Mouse (Mus musculus) layer of hippocampus, adult 9-11 months (tissue): ENCODE measurements at regions not wholly inside any gene's neighbourhood (a gene's known extent, or its start where the extent isn't known, plus 50 kb on each side); places are given as distances from the start of the nearest gene placed in this dataset.

Source experiments
- DNase-seq: peaks from one replicate; pipeline ENCODE4 v3.0.0; 2022

DNA sequence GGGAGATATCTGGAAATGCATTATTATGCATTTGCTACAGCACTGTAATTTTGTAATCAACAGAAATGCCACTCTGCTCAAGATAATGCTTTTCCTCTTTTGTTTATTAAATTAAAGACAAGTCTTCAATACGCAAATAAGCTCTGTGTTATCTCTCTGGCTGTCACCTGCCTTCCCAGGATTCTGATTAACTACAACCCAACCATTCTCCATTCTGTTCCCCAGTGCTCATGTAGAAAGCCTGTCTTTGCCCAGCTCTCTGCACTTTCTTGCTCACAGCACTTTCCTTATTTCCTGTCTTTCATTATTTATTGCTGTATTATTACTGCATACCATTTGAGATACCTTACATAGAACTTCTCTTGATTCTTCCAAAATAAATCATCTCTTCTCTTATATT is 525.6 kb downstream of the Cd109 start:
- no peak for DNase-seq

DNA sequence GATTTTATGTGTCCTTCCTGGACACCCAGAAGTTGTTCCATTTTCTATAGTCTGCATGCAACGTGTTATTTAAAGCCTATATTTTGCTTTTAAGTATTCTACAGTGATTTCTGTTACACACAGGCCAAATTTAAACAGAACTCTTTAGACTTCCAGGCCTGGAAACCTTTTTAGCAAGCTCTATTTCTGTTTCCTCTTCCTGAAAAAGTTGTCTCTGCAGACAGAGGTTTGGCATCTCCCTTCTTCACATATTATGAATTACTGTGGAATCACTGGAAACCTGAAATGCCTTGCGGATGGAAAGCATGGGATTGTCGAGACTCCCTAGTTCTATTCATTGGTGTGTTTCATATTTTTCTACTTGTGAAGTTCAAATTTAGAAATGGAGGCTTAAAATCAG is 530.7 kb downstream of the Cd109 start:
- DNase-seq: no peak

DNA sequence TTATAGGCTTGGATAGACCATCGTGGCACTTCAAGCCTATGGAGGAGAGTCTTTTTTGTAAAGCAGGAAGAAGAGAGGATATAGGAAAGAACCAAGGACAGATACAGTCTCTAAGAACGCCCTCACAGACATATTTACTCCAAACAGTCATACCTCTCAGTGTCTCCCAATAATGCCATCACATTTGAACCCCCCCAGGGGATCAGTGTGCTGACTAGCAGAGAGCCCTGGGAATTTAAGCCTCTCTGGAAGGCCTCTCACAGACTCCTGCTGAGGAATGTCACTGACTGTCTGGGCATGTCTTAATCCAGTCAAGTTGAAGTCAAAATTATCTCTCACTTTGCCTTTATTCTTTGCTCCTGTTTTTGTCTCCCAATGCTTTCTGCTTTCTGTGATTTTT is 550.2 kb downstream of the Cd109 start:
- no peak for DNase-seq

DNA sequence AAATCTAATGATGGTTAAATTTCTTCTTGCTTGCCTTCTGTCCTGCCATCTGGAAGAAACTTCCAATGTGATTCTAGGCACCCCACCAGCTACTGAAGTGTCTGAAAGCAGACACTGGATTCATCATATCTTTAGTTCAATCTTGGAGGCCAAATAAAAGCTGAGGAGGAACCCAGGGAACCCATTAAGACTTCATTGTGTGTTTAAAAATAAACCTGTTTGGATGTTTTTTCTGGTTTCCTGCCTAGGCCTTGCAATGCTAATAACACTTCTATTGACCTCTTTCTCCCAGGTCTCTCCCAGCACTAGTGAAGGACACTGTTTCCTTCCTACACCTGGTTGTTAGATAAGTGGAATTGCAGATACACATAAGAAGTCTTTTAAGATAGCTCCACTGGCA is 545.6 kb downstream of the Col12a1 start:
- no peak for DNase-seq

DNA sequence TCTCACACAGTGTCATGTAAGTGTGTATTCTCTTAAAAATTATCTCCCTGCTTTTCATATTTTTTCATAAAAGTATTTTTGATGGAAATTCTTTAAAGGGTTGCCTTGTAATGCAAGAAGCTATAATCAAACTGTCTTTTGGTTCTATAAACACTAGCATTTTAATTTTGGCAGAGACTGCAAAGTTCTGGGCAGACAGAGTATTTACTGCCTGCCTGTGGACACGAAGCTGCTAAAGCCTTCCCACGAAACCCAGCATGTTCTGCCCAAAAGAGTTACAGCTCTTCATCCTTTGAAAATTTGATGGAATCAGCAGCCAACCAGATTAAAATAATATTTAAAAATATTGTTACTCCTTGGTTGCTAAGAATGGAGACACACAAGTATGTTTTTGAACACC is 538.7 kb downstream of the Col12a1 start:
- no peak for DNase-seq

DNA sequence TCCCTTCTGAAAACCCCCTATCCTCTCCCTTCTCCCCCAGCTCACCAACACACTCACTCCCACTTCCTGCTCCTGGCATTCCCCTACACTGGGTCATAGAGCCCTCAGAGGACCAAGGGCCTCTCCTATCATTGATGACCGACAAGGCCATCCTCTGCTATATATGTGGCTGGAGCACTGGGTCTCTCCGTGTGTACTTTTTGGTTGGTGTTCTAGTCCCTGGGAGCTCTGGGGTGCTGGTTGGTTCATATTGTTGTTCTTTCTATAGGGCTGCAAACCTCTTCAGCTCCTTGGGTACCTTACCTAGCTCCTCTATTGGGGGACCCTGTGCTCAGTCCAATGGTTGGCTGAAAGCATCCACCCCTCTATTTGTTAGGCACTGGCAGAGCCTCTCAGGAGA is 523.2 kb downstream of the Col12a1 start:
- DNase-seq: no peak

DNA sequence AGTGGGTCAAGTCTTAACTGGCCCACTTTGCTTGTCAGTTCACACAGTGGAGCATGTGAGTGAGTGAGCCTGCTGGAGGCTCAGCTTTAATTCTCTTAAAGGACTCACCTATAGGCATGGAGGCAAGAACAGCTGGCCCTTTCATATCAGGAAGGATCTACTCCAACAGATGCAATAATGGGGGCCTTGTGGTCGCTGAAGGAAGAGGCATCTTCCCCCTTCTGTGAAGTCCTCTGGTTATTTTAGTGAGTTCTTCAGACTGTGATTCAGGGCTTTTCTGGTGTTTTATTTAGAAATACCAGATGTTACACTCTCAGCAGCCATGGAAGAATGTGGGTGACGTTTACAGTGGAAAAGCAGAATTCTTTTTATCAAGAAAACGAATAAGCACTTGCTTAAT is 516.9 kb downstream of the Col12a1 start:
- no peak for DNase-seq

DNA sequence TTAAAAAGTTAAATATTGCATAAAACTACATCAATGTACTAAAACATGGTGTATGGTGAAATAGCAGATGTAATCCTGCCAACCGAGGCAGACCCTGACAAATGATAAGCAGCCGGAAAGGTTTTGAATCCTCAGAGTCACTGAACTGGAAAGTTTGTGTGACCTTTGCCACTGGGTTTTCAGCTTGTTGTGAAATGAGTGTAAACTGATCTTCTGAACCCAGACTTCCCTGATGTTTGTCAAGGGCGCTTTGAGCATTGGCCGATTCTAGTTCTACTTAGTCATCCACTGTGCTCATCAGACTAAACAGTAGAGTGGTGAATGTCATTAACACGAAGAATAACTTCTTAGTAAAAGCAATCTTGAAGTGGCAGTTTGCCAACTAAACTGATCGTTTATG is 505.3 kb downstream of the Col12a1 start:
- DNase-seq: no peak

DNA sequence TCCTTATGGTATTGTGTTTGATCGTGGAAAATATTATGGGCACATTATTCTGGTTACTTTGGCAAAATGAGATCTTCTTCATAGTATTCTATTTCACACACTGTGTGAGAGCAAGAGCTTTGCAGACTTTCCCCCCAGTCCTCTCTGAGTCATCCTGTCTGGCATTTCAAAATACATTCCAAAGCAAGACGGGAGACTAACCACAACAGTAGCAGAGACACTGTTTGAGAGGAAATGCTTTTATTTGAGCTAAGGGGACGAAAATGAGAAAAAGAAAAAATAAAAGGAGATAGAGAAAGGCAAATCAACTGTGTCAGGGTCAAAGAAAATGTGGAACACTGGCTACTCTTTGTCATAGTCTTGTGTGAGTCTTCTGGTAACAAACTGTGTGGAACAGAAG is 502.6 kb downstream of the Col12a1 start:
- peak; percentile 2 for DNase-seq

DNA sequence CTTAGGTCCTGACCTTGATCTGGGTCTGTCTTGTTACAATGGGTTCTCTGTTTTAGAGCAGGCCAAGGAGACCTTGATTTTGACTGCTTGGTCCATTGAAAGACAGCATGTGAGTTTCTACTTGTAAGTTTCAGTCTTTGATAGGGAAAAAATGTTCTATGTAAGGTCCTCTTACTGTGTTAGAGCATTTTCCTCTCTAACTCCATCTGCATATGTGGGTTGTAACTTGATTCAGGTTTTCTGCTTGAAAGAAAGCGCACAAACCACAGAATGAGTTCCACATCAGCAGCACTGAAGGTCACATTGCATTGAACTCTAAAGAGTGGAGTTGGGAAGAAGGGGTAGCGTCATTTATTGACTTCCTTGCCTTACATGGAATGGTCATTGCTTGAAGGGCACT is 502.2 kb downstream of the Col12a1 start:
- no peak for DNase-seq

DNA sequence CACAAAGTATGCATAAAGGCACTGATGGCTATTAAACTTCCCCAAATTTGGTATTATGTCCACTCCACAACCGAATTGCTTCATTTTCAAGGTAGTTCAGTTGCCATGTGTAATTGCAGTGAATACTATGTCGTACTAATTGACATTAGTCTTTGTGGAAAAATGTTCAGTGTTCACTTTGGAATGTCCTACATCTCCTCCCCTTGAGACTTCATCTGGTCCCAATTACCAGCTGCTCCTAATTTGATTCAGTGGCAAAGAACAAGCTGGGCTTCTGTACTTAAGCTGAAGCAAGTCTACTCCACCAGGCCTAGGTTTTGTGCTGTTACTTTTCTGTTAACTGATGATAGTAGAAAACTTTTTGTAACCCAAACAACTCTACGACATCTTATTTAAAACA is 485.6 kb downstream of the Col12a1 start:
- DNase-seq: no peak

DNA sequence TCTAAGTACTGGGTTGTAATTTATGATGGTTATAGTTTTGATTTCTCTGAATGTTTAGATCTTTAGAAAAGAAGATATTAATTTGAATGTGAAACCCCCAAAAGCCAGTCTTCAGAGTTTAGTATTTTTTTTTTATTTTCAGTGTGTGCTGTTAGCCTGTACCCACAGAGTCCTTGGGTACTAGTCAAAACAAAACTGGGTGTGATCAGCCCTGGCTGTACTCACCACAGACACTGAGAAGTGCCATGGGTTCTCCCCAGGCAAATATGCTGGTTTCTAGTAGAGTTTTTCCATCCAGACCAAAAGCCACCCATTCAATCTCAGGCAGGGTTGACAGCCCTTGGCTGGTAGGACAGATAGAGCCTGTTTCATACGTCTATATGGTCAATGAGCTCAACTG is 484.9 kb downstream of the Col12a1 start:
- DNase-seq: no peak

DNA sequence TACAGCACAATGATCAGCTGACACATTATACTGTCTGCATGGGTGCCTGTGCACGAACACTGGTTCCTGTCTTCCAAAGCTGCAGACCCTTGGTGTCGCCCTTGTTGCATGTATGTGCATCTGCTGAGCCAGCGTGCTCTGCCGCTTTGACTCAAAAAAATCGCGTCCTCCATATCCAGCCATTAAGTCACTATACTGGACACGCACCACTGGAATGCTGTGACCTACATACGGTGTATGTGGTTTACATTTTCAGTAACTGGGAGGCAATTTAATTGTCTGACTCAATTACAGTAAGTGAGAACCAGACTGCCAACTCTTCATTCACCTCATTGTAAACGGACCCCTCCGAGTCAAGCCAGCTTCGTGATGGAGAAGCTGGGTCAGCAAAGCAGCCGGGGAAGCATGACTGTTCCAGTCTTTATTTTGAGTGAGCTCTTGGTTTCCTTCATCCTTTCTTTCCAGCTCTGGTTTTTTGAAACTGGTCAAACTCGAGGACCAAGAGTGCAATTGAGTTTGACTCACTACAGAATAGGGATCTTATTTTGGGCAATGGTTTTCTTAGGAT is 448.9 kb downstream of the Col12a1 start:
- DNase-seq: no peak

DNA sequence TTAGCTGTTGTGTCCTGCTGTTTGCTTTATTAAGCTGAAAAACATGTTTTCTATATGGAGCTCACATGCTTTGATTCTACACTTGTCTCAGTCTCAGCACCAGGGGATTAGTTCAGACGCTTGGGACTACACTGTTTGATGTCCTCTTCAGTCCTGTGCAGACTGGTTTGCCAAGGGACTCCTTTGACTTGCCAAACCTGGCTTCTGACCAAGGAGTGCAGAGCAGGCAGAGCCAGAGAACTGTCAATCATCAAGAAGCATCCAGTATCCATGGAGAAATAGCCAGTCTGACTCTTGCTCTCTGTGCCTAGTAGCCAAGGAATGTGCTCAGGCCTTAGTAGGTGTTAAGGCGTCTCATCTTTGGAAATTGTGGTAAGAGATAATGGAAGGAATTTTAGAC is 448.4 kb downstream of the Col12a1 start:
- DNase-seq: no peak

DNA sequence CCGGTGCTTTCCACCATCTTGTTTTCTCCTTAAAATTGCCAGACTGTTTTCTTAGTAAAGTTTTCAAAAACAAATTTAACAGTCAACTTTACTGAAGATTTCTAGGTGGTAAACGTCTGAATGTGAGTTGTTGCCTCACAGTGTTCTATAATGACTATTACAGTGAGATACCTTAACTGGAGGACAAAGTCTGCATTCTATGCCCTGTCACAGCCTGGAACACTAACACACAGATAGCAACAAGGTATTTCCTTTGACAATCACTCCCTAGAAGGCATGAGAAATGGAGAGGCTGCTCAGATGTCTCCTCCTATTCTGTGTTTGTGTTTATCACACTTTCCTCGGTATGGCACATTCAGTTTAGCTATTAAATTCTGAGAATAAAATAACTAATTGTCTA is 430.8 kb downstream of the Col12a1 start:
- DNase-seq: no peak

DNA sequence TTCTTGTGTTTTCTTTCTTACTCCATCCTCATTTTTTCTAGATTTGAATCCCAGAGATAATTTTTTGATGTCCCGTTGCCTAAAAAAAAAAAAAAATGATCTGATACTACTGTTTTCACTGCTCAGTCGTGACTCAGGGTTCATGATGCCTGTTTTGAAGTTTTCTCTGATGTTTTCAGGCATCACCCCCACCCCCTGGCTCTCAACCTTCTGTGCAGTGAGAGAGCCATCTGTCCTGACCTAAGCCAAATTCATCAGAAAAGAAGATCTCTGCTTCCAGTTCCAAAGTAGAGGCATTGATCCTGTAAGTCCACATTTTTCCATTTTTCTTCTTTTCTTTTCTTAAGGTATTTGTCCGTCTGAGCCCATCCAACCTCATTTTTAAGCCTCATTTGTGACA is 423.3 kb downstream of the Col12a1 start:
- DNase-seq: no peak

DNA sequence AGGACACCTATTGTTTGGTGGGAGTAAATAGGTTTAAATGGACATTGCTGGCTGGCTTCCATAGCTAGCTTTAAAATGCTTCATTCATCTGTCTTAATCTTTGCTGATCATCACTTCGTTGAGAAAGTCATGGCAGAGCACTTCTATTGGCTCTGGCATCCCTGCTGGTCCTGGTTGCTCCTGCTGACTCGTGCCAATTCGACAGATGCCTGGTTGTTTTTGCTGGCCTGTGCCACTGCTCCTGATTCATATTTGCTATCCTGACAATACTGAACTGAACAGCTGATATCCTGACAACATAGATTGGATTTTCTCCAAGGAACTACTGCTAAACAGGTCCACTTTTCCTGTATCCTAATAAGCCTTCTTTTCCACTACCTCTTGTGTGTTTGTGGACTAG is 417.1 kb downstream of the Col12a1 start:
- DNase-seq: peak; percentile 71

DNA sequence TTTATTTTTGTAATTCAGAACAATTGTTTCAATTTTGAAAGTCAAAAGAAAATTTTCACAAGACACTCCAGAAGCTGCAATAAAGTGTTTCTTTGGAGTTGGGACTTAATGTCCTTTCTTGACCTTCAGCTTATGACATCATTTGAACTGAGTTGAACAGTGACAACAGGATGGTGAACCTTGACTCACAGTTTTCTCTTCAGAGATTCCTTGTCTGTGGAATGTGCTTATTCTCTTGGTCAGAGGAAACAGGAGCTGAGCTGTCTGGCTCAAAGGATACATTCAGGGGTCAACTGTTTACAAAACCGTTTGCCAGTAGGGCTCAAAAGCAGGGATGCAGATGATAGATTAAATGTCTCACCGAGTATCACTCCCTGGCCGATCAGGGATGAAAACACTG is 408.0 kb downstream of the Col12a1 start:
- no peak for DNase-seq

DNA sequence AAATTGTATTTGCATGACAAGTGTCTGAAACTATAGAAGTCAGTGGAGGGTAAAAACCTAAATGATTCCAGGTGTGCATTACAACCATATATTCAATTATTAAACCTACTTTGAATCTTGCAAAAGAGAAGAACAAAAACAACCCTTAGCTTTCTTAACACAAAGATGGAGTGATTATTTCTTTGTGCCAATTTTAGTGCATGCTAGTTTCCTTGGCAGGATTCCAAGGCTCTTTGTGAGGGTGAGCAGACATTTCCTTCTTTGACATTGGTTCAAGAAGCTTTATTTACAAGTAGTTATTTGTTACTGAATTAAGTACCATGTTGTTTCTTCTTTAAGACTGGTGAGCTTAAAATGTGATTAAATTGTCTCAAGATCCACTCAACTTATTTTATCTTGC is 401.2 kb downstream of the Col12a1 start:
- no peak for DNase-seq

DNA sequence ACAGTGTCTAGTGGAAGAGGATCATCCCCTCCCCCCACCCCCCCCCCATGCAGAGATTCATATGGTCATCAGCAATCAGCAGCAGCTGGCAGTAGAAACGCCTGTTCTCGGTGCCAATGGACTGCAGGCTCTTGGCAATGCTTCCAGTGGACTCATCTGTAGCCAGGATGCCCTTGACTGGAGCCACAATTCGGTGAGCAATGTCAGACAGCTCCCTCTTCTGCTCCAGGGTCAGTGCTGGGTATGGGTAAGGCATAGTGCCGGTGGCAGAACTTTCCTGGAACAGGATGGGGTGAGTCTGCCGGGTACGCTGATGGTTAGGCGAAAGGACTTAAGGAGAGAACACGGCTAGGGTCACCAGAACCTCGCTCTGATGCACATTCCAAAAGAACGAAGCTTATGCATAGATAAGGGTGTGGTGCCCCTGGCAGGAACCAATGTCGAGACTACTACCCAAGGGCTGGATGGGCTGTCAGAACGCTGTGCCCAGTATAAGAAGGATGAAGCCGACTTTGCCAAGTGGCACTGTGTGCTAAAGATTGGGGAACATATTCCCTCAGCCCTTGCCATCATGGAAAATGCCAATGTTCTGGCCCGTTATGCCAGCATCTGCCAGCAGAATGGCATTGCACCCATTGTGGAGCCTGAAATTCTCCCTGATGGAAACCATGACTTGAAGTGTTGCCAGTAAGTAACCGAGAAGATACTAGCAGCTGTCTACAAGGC is 372.1 kb downstream of the Col12a1 start:
- DNase-seq: no peak

DNA sequence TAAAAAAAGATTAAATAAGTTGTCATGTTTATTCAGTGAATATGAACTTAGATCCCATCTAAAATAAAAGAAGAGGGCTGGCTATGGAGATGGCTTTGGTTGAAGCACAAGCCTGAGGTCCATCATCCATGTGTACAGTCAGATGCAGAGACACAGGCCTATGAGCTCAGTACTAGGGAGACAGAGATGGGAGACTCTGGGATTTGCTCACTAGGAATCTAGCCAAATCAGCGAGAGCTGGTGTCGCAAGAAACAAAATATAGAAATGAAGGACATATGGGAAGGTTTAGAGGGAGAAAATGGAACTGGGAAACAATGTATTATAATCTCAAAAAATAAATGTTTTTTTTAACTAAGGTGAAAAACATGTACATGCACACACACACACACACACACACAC is 326.6 kb downstream of the Col12a1 start:
- DNase-seq: no peak

DNA sequence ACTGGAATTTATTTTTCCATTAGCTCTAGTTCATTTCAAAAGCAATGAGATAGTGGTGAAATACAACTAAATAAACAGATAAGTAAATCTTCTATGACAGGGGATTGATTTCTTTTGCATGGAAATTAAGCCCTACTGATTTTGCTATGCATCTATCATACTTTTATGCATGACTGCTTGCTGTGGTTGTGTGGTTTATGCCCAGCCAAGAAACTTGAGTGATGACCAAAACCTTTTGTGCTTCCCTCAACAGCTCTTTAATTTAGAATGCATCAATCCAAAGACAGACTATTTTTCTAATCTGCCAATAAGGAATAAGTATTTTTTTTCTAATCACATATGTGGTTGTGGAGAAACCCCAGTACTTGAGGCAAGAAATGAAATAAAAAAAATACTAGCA is 303.6 kb downstream of the Col12a1 start:
- no peak for DNase-seq

DNA sequence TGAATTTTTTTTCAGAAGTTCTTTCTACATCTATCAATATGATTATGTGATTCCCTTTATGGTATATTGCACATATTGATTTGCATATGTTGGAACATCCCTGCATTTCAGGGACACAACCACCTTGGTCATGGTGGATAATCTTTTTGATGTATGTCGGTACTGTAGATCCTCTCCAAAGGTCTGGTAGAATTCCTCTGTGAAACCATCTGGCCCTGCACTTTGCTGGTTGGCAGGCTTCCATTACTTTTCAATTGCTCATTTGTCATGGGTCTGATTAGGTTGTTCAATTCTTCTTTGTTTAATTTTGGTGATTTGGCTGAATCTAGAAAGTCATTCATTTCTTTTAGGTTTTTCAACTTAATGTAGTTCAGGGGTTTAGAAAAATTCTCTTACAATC is 288.2 kb downstream of the Col12a1 start:
- DNase-seq: no peak

DNA sequence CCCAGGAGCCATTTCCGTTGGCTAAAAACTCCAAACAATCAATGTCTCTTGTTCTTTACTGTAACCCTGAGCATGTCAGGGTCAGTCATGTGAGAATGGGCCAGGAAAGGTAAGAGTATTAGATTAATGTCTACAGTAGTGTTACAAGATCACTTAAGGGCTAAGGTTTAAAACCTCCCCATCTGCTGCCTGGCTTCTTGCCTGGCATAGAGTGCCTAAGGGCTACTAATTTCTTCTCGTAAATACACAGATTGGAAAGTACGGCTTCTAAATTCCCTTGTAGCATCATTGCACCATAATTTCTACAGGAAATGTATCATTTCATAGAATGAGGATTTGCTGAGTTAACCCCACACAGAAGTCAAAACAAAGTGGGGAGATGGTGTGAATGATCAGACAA is 281.0 kb downstream of the Col12a1 start:
- no peak for DNase-seq

DNA sequence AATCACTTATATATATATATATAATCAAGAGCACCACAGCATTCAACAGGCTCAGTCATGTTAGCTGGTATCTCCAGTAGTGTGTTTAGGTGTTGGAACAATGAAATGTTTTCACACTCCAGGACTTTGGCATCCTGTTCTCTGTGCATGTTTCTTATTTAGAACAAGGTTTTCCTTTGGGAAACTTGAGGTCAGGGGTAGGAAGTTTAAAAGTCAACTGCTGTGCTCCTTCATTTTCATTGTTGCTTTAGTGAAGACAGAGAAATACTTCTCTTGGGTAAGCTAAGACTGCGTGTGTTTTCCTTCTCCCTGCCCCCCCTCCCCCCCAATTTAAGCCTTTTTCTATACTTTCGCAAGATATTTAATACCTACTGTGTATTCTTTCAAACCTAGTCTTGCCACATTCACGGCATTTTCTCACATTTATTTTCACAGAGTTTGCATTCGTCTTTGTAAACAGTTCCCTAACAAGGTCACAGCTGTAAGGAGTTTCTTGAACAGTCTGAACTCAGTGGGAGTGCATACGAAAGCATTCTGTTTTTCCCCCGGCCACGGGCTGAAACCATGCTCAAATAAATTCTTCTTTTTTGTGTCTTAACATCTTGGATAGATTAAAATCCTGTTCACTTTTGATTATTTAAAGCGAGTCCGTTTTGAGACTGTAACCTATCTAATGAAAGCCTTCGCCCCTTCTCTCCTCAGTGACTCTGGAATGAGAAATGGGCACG is 279.2 kb downstream of the Col12a1 start:
- no peak for DNase-seq
